Mouse (Mus musculus): Measurements from ENCODE around the gene Ndufs3.

GRCm38 (mm10) chr2:90874025-90874424 is 30.6 kb downstream of the Ndufs3 start:
- TF ChIP-seq CTCF (IDR thresholded peaks at IDR 0.05; ENCODE audit: extremely low read depth, insufficient read depth, low read length) (no peak), POLR2A (IDR thresholded peaks at IDR 0.05; ENCODE audit: extremely low read depth, insufficient read depth, low read length) (no peak)
